Mouse (Mus musculus): ENCODE data around the gene Serpine2.

Gene Serpine2

DNA sequence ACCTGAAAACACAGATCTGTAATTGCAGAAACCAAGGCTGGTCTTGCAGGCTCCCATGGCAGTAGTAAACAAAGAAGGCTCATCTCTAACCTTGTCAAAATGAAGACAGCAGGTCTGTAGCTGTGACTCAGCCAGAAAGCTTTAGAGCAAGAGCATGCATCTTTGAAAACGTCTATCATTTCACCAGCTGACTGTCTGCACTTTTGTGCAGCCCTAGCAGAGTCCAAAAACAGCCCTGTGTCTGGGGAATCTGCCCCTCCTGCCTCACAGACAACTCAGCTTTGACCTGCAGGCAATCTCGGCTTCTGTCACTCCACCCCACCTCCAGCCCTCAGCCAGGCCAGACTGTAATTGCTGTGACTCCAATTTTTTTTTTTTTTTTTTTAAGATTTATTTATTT, 105.6 kb downstream of the Serpine2 start:
- DNase-seq = no peak

DNA sequence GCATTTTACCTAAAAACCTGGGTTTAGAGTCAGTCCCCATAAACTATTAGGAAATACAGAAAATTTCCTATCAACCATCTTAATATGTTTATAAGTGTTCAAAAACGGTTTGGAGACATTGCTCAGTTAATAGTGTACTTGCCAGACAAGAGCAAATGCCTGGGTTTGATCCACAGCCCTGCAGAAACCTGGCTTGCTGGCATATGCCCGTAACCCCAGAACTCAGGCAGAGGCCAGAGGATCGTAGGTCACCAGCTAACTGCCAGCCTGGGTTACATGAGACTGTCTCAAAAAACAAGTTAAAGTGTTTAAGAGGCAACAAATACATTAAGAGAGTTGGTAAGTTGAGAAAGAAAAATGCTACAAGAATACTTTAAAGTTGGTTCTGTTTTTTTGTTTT, 106.0 kb downstream of the Serpine2 start:
- no peak for DNase-seq

DNA sequence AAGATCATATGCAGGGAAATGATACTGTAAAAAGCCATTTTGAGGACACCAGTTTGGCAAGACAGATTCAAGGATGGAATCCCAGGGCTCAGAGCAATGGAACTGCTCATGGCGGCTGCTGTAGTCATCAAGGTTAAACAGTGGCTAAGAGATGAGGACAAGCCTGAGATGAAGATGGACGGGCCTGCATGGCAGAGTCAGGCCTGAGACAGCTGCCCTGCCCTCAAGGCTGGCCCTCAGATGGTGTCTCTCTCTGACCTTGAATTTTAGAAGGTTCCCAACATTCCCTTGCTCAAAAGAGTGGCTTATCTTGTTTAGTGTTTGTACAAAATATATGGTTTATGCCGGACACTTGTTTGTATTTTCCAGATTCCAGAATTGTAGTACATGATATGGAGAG, 107.5 kb downstream of the Serpine2 start:
- no peak for DNase-seq

DNA sequence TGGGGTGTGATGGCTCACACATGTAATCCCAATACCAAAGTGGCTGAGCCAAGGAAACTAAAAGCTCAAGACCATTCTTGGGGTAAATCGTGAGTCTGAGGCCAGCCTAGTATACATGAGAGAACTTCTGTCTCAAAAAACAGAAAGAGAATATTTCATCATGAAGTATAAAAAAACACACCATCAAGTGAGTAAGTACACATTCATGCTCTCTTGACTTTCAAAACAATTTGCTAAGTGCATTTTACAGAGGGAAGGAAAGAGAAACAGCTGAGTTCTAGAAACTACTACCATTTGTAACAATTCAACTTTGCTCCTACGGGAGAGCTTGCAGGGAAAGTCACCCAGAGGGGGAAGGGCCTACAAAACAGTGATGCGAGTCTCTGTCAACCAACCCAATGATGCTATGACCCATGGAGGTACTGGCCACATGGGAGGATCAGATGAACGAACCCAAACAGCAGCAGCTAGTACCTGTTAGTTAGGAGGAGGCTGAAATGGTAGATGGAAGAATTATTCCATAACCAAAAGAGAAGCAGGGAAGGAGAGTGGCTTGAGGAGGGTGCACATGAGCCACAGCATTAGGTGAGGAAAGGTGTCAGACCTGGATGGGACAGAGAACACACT, 108.2 kb downstream of the Serpine2 start:
- no peak for DNase-seq

DNA sequence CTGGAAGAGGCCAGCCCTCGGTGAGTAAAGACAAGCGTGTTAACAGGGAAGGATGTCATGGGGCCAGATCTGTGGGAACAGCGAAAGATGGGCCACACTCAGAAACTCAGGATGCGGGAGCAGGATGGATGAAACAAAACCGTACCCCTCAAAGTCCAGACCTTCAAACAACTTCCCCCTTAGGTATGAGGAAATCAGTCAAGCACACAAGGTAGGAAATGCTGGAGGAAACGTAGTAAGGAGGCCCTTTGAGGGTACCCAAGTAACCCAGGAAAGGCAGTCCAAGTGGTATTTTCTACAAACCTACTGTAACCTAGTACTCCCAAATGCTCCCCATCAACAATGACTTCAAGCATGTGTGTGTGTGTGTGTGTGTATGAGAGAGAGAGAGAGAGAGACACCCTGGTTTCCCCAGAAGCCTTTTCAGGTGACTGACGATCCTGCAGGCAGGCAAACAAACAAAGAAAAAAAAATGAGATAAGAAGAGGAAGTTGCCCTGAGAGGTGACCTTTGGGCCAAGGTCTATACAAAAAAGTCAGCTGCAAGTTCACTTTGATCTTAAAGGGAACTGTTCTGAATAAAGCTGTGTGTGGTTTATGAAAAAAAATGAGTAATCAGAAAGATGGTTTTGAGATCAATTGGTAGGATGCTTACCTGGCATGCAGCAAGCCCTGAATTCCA, 108.8 kb downstream of the Serpine2 start:
- DNase-seq = no peak

DNA sequence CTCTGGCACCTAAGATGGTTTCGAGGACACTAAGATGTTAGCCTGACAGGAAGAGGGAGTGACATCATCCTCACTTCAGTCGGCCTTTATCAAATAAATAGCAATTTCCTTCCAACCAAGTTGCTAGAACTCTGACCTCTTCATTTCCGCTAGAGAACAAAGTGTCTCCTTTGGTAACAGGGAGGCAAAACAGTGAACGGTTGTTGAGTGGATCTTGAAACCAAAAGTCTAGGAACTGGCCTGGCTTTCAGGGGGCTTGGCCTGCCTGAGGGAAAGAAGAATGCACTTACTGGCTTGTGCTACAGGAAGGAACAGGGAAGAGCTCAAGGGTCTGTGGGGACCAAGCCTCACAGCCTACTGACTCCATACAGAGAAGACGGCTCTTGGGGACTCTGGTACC, 109.8 kb downstream of the Serpine2 start:
- DNase-seq = no peak

DNA sequence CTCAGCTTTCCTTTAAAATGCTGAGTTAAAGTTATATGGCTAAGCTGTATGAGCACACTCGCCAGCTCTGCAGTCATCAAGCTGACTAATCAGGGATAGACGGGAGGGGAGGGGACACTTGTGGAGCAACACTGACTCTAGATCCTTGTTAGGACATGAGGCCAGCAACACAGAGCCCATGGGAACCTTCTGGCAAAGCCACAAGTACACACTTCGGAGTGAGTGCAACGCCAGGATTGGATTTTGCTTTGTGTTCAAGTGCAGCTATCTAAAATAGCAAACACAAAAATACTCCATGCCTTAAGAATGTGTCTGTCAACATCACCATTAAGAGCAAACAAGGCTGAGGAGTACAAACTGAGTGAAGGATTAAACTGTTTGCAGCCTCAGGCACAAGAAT, 114.9 kb downstream of the Serpine2 start:
- no peak for DNase-seq

All from right cerebral cortex, postnatal 4 days (tissue).